34 mouse cellular contexts compared by ENCODE assay signal in the genomic region with DNA sequence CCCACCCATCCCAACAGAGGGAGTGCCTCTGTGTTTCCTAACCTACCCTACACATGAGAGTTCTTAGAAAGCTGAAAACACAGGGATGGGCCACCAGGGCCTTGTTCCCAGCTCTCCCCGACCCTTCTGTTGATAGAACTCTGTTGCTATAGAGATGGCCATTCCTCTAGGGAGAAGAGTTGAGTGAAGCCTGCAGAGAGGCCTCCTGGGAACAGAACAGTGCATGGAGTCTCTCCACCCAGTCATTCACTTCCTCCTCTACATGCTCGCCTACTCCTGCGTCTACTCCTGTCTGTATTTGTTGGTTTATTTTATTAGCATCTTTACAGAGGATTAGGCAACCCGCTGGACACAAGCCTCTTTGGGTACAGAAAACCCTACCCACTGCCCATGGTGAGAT. TPM values are rescaled to one million over a fixed set of nuclear protein-coding genes. Genes with fewer than 3 reads are reported as not detected.
"Had no signal": no experiment of that assay in that cellular context is flagged by ENCODE, and none has a peak within 500 bp of the region (broad histone marks: within the 10 kb centered on the region; RNA-seq: fewer than 3 reads in every experiment).

No protein-coding gene starts in this region.

- H3K9me3 ChIP-seq: heart, embryonic 15.5 days; hindbrain, embryonic 13.5 days; hindbrain, embryonic 15.5 days; kidney, embryonic 15.5 days; limb, embryonic 13.5 days; limb, embryonic 15.5 days; liver, embryonic 12.5 days had no signal

- H3K4me2 ChIP-seq: heart, embryonic 11.5 days; heart, embryonic 13.5 days; heart, embryonic 15.5 days; hindbrain, embryonic 13.5 days; hindbrain, embryonic 15.5 days; kidney, embryonic 15.5 days; limb, embryonic 13.5 days; limb, embryonic 15.5 days; liver, embryonic 12.5 days had no signal

- ATAC-seq: hindbrain, postnatal 0 days; intestine, embryonic 16.5 days; liver, embryonic 12.5 days had no signal

- H3K9ac ChIP-seq: heart, embryonic 13.5 days; heart, embryonic 15.5 days; hindbrain, embryonic 13.5 days; hindbrain, embryonic 15.5 days; kidney, embryonic 15.5 days; limb, embryonic 13.5 days; limb, embryonic 15.5 days; liver, embryonic 12.5 days; liver, embryonic 14.5 days had no signal

- H3K4me3 ChIP-seq: heart, adult 2 months; heart, embryonic 13.5 days; heart, embryonic 15.5 days; hindbrain, embryonic 13.5 days; hindbrain, embryonic 15.5 days; kidney, embryonic 15.5 days; limb, embryonic 13.5 days; limb, embryonic 15.5 days; liver, embryonic 12.5 days had no signal

- H3K27me3 ChIP-seq: heart, embryonic 15.5 days; hindbrain, embryonic 13.5 days; hindbrain, embryonic 15.5 days; kidney, embryonic 15.5 days had no signal

- DNase-seq: gastrocnemius, postnatal 14 days; gastrocnemius, postnatal 36 days; heart, adult 11 months; heart, adult 2 months; heart, postnatal 14 days; heart, postnatal 36 days; kidney, adult 11 months; kidney, adult 2 months; kidney, adult 9 months; kidney, postnatal 14 days; kidney, postnatal 36 days; layer of hippocampus, adult 9-11 months; layer of hippocampus, postnatal 36 days; left cerebral cortex, postnatal 4 days had no signal

- H3K27ac ChIP-seq: heart, adult 2 months; heart, embryonic 13.5 days; heart, embryonic 15.5 days; hindbrain, embryonic 13.5 days; hindbrain, embryonic 15.5 days; hindbrain, postnatal 0 days; kidney, embryonic 15.5 days; kidney, postnatal 0 days; limb, embryonic 13.5 days; limb, embryonic 15.5 days; liver, embryonic 12.5 days; liver, embryonic 14.5 days had no signal

- H3K4me1 ChIP-seq: heart, embryonic 13.5 days; heart, embryonic 15.5 days; hindbrain, embryonic 13.5 days; hindbrain, embryonic 15.5 days; kidney, embryonic 15.5 days; limb, embryonic 13.5 days; limb, embryonic 15.5 days; liver, embryonic 12.5 days had no signal

- H3K36me3 ChIP-seq: heart, embryonic 13.5 days; heart, embryonic 15.5 days; hindbrain, embryonic 13.5 days; hindbrain, embryonic 15.5 days; kidney, embryonic 15.5 days; limb, embryonic 13.5 days; limb, embryonic 15.5 days; liver, embryonic 12.5 days had no signal

RNA-seq across cellular contexts. Expression of a gene that starts 22.9 kb away (rescaled TPM):
- total RNA-seq: gastrocnemius, adult 8-10 months; gastrocnemius, postnatal 14 days; gastrocnemius, postnatal 36 days; heart, adult 2 months; heart, postnatal 14 days; heart, postnatal 36 days; hematopoietic stem cell, adult 5-6 weeks; liver, adult 2 months had no signal
- polyA plus RNA-seq: heart, embryonic 11.5 days; heart, embryonic 15.5 days; heart, postnatal 0 days; intestine, embryonic 14.5 days; intestine, embryonic 16.5 days; kidney, embryonic 15.5 days; kidney, postnatal 0 days; large intestine, adult 2 months; liver, adult 2 months; liver, embryonic 12.5 days; liver, embryonic 16.5 days had no signal
